Mouse (Mus musculus): ENCODE measurements around the gene Clcn5.

Gene Clcn5

DNA sequence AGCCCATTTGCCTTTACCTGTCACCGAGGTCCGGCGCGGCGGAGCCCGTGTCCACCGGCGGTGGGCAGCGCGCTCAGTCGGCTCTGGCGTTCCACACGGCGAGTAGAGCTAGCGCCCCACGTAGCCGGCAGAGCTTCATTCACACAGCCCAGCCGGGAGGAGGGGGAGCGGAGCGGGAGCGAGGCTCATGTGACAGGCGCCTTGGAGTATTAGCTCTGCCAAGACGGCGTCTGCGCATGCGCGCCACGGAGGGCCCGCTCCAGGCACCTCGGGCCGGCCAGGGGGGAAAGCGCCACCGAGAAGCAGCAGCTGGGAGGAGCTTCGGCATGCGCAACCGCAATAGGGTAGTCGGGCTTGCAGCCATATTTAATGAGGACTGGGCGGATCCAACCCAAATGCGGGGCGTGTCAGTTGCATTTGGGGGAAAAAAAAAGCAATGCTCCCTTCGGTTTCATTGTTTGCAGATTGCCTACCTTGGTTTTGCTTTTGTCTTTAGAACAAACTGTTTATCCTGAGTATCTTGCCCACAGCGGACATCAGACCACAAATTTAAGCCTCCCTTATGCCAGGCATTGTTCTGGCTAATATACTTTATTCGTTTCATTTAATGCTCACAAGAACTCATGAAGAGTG is at the start of gene Clcn5:
Gene Clcn5, minus strand, starts transcription at position 270 of the 633 bp plus-strand sequence.
- peak; percentile 95 for DNase-seq

DNA sequence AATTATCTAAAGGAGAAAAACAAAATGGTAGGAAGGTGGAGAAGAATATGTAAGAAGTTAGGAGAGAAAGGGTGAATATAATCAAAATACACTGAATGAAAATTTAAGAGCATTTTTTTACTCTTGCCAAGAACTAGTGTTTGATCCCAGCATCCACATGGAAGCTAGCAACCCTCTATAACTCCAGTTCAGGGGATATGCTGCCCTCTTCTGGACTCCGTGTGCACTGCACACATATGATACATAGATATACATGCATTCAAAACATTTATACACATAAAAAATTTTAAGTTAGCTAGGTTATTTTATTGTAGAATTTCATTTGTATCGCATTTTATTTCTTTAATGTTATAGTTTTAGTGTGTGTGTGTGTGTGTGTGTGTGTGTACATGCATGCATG is 6.3 kb upstream of the Clcn5 start:
- no peak for DNase-seq

DNA sequence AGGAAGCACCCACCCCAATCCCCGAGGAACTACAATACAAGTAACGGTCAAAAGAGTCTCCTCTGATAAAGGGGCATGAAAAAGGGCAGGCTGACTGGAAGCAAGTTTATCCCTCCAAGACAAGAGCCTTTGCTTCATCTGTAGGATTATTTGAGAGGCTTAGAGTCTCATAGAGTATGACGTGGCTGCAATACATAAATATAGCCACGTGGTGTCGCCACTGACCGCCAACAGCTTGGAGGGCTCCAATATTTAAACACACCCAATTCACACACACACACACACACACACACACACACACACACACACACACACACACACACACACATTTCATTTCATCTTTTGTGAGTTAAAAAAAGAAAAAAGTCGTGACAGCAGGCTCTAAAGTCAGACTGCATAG is 3.1 kb upstream of the Clcn5 start:
- peak; percentile 42 for DNase-seq

DNA sequence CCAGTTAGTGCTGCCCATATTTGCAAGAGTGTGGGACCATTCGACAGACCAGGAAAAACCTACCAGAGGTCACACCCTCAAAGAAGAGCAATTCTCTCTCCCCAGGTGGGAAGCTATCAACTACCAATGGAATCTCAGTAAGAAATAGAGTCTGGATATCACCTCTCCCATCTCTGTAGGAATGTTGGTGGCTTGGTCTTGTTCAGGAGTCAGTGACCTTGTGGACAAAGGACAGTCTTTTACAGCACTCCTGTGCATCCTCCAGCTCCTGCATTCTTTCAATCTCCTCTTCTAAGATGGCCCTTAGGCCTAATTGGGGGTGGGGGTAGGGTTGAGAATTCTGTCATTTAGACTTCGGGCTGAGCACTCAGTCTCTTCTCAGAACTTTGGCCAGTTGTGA is 1.4 kb upstream of the Clcn5 start:
- DNase-seq = no peak

DNA sequence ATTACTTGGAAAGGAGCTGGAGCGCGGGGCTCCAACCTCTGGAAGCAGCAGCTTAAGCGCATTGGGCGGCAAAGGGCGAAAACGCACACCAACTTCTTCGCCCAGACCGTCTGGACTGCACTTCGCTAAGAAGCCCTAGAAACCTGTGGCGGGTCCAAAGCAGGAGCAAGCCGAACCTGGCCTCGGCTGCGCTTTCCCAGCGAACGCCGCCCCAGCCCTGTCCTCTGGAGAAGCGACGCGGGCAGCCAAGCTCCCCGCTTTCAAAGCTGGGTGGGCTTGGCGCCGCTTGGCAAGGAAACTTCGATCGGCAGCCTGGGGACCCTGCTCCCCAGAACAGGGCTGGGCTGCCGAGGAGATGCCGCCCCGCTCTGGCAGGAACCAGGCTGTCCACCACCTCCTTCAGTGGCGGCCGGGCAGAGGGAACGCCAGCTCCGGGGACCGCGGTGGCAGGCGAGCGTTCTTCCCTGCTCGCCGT is 570 bp downstream of the Clcn5 start:
- peak; percentile 26 for DNase-seq

DNA sequence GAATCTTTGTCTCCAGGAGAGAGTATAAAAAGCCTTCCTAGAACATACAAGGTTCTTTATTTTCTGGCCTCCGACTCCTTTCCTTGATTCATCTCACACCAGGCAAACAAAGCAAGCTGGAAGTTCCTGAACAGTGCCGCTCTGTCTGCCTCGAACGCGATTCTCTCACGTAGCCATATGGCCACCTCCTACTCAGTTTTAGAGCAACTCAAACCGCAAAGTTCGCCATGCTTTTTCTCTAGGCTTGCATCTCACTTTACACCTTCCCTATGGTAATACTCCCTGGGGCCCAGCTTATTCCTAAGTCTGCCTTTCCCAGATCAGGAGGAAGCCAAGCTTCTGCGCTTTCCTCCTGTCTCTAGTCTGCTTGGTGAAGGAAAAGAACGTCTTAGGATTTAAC is 4.0 kb downstream of the Clcn5 start:
- DNase-seq = no peak

DNA sequence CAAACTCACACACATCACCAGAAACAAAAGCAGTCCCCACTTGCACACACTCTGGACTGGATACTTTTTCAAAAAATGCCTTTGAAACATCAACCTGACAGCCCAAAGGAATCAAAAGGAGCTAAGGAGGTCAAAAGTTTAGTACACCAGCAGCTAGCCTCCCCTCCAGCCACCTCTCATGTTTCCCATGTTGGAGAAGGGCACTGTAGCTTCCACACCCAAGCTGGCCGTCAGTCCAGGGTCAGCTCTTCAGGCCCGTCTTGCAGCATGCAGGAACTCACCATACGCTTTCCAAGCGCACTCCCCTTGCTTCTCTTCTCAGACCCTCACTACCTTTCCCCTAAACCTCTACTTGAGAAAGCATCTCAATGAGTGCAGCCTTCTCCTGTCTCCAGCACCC is 4.5 kb downstream of the Clcn5 start:
- DNase-seq = no peak

DNA sequence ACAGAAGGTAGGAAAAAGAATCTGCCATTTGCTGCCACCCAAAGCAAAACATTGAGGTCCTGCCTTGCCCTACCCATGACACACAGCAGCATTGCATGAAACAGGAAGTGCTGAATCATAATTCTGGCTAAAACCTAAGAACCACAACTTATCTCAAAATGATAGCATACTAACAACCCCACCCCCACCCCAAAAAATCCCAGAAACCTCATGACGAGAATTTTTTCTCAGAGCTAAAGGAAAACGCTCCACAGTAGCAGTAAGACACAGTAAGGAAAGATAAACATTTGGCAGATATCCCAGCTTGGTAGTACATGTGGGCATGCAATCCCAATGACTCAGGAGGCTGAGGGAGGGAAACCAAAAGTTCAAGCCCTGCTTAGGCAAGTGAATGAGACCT is 10.9 kb downstream of the Clcn5 start:
- DNase-seq = no peak

DNA sequence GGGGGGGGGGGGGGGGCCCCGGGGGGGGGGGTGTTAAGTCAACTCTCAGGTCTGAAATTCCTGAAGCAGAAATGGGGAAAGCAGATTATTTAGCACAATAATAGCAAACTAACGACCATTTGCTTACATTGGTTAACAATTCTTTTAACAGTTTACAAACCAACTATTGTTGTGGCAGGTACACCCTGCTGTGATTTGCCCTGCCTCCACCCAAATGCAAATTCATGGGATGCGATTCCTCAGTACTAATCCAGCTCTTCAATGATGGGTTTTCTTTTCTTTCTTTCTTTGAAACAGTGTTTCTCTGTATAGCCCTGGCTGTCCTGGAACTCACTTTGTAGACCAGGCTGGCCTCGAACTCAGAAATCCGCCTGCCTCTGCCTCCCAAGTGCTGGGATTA is 12.3 kb downstream of the Clcn5 start:
- DNase-seq = no peak

DNA sequence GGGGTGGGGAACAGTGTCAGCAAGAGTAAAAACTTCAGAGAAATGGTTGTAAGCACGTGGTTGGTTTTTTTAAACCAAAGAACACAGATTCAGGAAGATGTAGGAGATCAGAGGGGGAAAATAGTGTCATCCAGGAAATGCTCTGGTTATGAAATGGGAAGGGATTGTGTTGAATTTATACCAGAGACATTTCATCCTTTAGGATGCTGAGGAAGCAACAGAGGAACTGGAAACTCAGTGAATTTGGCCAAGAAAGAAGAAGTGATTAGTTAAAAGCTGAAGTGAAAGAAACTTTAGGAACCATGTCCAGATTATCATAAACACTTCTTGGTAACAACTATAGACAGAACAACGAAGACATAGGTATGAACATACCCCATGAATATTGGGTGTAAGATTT is 26.2 kb downstream of the Clcn5 start:
- no peak for DNase-seq

DNA sequence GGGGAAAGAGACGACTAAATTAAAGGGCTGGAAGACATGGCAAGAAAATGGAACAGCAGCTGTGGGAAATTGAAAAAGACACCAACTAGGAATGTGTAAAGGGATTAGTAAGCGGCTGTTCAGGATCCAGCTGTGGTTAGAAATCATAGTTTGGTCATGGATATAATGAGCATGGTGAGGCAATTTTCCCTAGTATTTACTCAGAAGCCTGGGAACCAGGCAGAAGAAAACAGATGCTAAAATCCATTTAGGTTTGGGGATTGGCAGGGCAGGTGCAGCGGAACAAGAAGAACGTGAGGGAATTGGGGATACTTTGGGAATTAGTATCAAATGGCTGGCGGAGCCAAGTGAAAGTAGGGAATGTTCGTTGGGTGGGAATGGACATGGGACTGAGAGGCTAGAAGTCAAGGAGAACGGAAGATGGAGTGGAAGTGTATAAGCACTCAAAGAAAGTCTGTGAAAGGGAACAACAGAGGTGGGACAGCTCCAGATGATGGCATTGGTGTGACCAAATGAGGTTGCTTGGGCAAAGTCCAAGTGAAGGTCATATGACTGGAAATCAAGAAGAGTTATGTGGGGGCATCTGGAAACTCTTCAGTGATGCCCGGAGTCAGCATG is 26.9 kb downstream of the Clcn5 start:
- no peak for DNase-seq

DNA sequence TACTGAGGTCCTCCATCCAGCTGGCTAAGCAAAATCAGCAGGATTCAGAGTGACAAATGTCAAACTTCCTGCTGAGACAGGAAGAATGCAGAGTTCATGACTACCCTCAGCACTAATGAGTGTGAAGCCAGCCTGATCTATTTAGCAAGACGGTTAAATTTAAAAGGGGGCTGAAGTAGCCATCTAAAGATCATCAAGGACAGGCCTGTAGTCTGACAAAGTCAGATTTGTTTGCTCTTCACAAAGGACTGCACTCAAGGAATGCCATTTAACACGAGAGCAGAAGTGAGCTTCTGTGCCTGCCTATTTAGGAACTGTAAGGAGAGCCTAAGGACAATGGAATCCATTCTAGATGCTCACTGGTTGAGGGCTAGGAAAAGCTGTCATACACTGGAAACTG is 30.2 kb downstream of the Clcn5 start:
- no peak for DNase-seq

DNA sequence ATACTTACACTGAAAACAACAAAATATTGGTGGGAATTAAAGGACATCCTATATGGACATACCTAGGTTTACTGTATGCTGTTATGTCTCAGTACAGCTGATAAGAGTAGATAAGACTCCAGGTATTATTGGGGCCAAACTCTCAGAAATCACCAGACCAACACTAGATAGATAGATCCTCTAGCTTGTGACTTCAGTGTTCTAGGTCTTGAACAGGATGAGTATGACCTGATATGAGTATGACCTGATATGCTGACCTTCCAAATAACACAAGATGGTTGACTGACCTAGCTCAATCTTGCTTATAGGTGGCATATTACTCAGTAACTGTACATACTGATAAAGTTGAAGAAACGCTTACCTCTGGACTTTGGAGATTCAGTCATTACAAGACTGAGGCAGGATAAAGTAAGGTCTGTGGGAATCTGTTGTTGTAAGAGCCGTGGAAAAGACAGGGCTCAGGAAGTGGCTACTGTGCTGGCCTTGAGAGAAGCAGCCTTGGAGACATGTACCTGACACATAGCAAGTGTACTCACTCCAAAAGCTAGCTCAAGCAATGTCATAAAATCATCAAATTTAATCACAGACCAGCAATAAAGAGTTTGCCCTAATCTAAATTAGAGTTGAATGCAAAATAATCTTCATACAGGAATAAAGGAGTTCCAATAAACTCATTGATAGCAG is 32.0 kb downstream of the Clcn5 start:
- DNase-seq = no peak

DNA sequence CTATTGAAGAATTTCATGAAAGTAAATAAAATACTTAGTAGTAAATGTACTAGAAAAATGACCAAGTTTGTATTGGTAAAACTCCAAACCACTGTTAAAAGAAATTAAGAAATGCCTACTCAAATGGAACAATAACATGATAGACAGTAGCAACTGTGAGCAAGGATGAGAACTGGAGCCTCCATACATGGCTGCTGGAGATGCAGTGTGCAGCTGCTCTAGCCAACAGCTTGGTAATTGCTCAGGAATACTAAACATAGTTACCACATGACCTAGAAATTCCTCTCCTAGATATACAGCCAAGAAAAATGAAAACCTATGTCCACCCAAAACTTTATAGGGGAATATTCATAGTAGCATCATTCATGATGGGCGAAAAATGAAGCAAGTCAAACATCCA is 36.5 kb downstream of the Clcn5 start:
- no peak for DNase-seq

DNA sequence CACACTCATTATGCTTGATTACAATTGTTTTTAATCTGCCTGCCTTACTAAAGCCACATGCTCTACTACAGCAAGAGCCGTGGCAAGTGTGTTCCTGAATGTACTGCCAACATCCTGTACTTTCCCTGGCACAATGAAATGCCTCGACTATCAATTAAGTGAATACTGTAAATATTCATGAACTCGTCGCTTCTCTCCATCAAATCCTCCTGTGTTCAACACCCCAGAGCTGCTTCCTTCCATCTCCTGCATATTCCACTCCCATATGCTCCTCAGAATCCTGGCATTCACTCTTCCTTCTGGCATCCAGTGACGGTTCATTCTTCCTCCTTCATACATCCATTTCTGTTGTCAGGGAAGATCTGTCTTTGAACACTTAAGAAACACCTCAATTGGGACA is 39.4 kb downstream of the Clcn5 start:
- DNase-seq = no peak

DNA sequence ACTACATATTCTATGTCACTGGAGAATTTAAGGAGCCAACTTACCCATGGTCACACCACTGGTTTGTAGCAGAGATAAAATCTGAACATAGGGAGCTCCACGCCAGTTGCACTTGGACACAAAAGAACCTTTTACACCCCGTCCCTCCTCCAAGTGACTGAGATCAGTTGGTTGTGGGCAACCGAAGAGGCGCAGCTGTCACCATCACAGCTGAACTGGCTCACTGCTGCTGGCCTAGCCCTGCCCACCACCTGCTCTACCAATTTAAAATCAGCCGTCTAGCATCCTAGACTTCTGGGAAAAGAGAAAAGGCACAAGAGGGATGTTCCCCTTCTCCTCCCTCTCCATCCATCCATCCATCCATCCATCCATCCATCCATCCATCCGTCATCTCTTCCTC is 42.6 kb downstream of the Clcn5 start:
- no peak for DNase-seq

DNA sequence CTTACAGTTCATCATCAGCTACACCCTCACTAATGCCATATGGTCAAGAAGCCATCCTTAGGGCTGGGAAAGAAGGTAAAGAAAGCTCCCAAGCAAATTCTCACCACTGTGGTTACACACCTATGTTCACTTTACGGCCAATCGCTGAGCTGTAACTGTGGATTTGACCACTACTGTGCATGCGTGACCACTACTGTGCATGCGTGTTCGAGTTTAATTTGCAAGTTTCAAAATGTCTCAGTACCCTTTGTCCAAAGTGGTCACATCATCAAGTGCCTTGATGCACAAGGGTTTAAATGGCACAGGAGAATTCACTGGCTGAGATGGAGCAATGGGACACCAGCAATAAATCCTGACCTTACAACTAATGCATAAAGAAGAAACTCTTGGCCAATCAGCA is 58.0 kb downstream of the Clcn5 start:
- no peak for DNase-seq

DNA sequence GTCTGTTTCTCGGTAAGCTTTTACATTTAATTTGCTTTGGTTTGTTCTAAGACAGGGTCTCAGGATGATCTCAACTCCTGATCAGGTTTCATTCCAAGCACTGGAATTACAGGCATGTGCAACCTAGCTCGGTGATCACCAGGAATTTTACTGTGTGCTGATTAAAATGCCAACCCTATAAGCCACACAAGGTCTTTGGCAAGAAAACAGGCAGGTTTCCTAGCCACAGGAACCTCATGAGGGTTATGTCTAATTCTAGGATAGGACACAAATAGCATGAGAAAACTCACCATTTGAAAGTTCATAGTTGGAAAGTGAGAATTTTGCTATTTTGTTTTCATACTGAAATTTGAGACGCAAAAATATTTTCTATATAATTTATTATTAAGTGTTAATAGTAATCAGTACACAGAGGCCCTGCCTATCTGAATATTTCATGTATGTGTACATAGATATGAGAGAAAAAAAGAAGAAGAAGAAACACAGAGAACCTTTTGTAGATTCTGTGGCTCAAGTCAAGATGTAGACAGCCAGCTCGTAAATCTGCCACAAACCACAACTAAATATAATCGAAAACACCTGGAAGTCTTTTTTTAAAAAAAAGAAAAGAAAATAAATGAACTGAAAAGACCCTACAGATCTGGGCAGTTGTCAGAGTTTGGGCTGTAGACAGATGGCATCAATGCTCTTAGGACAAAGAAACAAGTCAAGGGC is 58.6 kb downstream of the Clcn5 start:
- no peak for DNase-seq

DNA sequence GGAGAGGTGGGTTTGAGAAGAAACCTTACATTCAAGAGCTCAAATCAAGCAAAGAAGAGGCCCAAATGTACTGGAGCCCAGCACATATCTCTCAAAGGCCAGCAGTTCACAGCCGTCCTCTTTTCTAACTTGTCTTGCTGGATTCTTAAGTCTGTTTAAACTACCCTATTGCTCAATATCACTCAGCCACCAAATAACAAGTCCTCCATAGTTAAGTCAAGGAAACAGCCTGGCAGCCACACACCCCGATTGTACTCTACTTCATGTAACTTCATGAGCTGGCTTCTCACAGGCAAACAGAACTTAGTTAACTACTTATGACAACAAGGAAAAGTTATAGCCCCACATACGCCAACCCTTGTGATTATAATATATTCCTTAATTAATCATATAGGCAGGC is 59.4 kb downstream of the Clcn5 start:
- DNase-seq = no peak

DNA sequence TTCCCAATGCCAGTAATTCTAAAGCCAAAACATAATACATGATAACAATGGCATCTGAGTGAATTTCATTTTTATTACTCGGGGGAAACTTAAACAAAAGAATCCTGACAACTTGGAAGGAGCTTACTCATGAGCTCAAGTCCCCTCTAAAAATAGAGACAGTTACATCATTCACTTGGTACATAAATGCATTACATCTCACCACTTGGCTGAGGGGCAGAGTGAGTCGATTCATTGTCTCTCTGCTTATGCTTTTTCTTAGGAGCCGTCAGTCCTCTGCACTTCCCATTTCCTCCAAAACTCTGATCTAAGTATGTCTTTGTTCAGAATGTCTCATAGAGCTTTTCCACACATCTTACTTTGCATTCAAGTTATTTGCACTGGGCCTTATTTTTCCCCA is 63.1 kb downstream of the Clcn5 start:
- DNase-seq = no peak

DNA sequence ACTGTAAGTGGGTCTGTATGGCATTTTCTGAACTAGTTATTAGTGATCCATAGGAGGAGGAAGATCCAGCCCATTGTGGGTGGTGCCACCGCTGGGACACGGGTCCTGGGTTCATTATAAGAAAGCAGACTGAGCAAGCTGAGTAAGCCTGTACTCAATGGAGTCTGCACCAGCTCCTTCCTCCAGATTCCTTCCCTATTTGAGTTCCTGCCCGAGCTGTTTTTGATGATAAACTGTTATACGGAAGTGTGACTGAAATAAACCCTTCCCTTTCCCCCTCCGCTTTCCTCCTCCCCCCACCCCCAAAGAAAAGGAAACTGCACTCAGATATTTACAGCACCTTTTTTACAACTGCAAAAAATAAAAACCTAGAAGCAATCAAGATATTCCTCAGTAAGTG is 115.1 kb downstream of the Clcn5 start:
- no peak for DNase-seq

DNA sequence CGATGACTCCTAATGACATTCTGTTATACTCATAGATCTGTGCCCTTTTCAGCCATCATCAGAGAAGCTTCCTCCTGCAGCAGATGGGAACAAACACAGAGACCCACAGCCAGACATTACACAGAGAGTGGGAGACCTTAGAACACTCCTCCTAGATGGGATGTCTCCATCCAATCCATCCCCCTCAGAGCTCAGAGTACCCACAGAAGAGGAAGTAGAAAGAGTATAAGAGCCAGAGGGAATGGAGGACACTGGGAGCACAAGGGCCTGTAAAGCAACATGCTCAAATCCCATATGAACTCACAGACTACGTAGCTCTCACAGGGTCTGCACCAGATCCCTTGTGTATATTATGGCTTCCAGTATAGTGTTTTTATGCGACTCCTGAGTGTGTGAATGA is 115.6 kb downstream of the Clcn5 start:
- no peak for DNase-seq

DNA sequence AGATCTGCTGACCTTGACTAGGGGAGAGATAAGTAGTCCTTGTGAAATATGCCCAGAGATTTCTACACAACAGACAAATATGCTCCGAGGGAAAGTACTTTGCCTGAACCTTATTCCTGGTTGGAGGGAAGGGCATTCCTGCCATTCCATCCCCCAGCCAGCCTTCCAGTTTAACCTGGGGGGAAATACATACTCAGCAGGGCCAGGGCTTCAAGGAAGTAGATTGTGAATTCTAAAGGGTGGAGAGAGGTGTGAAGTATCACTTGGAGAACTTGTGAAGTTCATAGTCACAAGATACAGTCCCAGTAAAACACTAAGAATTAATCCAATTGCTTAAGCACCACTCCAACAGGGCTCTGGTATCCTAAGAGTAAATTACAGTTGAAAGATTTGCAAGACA is 121.3 kb downstream of the Clcn5 start:
- no peak for DNase-seq

DNA sequence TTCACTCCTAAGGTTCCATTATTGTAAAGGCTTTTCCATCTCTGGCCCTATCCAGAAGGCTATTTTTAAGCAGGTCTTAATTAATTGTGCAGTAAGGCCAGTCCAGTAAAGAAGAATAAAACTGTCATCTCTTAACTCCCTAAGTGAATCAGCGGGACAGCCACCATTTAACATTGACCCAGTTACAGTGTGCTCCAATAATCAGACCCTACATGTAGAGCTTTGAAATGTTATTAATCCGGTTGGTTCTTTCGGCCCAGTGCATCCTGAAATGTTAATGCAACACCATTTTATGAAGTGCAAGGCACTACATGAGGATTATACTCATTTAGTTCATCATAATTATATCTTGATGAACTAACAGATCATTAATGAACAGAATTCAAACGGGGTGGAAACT is 128.3 kb downstream of the Clcn5 start:
- DNase-seq = no peak

All from liver (tissue).